Mouse (Mus musculus) heart, adult 11 months (tissue): ENCODE data around the gene Ttll11.

Source experiments
- DNase-seq: peaks from one replicate; pipeline ENCODE4 v3.0.0; 2022

Gene Ttll11

DNA sequence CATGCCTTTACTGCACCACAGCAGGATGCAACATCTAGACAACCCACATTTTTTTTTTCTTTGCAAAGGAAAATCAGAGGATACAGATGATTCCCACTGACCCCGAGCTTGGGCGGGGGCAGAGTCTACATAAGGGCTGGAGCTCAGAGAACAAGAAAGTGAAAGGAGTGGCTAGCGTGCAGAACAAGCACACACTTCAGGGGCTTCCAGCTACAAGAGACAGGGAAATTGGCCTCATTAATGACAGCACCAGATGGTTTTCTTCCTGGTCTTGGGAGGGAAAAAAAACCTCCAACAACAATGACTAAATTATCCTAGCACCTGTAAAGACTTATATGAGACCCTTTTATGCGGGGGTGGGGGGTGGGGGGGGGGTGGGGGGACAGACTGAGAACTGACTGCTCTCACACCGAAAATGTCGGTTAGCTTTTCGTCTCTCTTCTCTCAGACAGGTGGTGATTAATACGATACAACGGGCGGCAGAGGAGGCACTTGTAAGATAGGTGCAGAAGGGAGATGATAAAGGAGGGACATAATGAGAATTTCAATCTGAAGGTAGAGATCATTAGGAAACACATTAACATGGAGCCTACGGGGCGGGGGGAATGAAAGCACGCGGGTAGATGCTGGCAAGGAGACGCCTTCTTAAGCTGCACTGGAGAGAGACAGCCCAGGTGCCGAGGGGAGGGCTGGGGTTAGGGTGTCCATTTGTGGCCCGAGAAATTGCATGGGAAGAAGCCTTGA lies 128.1 kb downstream of the Ttll11 start:
- peak; percentile 95 for DNase-seq

DNA sequence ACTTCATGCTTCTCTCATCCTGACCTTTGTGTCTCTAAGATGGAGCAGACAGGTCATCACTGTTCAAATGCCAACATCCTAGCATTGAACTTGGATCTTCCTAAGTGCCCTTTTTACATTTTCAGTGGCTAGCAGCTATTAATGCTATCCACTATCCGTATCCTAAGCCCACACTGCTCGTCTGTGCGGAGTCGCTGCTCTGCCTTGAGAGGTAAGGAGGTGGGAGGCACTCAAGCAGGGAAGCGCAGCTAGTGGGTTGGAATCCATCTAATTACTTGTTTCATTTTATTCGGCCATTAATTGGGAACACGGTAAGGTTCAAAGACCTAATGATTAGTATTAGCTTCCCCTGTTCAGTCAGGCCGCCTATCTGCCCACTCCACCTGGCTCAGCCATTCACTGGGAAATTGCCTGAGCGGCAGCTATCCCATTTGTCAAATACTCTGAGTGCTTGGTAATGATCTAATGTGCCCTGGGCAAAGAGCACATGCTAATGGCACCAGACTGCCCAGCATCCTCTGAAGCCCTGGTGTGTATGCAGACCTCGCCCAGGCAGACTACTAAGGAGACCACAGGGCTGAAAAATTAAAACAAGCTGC lies 130.0 kb downstream of the Ttll11 start:
- no peak for DNase-seq

DNA sequence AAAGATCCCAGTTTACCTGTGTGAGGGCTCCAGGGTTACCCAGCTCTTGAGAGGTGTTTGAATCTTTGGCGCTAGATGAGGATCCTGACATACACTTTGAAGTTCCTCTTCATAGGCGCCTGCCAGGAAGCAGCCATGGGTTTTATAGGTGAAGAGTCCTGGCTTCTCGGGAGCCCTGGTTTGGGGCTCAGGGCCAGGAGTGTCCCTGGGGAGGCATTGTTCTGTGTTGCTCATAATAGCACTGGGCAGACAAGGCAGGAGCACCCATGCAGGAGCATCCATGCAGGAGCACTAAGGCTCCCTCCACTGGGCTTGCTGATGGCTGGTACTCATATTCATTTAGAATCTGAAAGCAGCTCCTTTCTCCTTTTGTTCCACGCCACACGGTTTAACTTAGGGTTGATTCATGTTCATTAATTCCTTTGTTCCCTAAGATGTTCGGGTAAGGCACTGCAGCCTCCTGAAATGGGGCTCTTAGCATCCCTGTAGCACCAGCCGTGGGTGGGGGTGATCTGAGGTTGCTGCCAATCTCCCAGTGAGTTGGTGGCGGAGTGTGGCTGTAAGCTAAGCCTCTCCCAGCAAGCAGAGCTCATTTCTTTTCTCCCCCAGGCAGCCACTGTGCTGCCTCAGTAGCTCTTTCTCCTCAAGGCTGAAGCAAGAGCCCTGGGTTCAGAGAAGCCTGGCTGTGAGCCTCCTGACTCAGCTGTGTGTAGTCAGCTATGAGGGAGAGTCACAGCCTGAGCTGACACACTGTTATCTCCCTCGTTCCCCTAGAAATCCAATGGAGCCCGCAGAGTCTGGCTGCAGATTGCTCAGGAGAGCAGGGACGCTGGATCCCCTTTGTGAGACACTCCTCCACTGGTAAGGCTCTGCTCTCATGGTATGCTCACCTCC lies 133.9 kb downstream of the Ttll11 start:
- peak; percentile 95 for DNase-seq

DNA sequence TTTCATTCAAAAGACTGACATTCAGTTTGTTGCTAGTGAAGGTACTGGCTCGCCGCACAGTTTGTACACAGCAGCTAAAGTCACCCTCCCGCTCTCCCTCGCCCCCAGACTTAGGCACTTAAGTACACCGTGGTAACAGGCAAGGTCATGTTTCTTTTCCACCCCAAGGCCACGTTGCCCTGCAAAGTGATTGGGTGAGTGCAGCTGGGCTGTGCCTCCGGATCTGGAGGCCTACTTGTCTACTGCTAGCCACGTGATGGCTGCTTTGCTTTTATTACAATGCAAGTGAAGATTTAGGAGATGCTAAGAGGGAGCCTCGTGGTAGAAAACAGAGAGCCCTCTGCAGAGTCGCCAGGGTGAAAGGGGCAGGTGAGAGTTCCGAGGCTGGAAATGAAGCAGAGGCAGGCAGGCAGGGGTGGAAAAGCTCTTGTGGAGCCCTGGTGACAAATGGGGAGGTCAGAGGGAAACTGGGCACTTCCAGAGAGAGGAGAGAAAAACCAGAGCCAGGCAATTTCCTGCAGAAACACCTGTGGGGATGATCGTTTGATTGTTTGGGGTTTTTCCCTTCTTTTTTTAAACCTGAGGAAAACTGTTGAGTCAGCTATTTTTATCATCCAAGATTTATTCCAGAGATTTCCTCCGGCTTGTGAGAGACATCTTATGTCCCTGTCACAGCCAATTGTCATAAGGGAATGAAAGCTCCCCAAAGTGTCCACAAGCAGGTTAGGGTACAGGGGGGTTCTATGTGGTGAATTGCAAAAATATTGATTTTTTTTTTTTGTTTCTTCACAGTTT lies 135.6 kb downstream of the Ttll11 start:
- DNase-seq, result no peak

DNA sequence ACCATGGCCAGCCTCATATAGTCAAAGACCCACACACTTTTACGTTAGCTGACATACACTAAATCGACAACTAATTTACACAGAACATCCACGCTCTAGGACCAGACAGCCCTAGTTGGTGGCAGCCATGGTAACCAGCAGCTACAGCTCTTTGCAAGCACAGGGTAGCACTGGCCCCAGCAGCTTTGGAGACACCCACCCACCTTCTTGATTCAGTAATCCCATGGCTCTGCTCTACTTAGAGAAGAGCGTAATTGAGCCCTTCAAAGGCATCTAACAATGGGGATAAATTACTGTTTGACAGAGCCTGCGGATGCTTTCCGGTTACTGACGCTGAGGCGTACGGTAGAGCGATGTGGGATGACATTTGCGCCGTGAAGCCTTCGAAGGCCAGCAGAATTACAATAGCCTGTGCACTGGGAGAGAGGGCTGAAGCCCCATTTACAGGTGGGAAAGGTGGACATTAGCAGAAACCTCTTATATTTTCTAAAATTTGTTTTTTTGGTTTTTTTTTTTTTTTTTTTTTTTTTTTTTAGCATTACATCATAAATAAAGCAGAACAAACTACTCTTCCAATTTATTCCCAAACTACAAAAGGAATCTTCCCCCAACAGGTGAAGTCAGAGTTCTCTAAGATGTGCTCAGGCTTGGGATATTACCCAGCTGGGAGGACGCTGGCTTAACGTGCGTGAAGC lies 136.8 kb downstream of the Ttll11 start:
- DNase-seq, result no peak

DNA sequence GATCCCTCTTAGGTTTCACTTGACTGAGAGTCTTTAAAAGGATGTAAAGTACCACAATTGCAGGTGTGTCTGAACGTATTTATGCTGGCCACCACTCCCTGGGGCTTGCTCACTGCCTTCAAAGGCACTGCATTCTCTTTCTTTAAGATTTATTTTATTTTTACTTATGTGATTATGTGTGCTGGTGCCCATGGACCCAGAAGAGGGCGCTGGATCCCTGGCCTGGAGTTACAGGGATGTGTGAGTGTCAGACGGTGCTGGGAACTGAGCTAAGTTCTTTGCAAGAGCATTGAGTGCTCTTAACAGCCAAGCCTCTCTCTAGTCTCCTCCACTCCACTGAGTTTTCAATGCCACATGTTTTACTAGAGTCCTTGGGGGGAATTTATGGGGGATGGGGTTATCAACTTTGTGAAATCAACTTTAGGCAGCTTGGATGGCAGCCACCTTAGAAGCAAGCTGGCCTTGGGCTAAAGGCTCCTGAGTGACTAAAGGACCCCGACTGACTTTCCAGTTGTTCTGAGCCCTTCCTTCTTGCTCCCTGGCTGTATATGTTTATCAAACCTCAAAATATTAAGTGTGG lies 137.8 kb downstream of the Ttll11 start:
- DNase-seq, result no peak

DNA sequence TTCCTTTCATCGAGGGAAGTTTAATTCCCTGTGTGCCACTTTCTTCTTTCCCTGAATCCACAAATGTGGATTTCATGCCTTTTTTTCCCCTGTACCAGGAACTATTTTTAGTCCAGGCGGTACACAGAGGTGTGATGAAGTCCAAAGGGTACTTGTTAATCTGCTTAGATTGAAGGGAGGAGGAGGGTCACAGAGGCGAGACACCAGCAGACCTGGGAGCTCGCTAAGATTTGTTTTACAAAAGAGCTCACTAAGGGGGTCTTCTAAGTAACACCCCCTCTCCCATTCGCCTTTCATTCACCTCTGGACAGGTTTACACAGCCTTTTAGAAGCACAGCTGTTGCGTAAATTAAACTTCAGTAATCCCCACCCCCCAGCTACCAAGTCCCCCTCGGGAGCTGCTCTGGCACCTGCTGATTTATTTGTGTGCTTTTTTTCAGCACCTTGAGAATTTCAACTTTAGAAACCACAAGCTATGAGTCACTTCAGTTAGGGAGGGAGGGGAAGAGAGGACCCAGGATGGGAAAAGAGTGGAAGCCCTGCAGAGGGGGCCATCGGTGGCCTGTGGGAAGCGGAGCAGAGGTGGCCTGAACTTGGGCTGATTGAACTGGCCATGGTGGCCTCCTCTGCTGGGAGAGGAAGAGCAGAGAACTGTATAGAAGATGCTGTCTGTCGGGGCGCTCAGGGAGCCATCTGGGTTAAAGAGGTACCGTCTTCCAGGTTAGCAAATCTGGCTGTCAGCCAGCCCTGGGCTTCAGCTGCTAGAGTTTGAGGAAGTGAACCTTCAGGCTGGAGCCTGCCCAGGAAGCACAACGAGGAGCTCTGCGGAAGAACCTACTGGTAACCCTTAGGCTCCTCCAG lies 138.5 kb downstream of the Ttll11 start:
- no peak for DNase-seq

DNA sequence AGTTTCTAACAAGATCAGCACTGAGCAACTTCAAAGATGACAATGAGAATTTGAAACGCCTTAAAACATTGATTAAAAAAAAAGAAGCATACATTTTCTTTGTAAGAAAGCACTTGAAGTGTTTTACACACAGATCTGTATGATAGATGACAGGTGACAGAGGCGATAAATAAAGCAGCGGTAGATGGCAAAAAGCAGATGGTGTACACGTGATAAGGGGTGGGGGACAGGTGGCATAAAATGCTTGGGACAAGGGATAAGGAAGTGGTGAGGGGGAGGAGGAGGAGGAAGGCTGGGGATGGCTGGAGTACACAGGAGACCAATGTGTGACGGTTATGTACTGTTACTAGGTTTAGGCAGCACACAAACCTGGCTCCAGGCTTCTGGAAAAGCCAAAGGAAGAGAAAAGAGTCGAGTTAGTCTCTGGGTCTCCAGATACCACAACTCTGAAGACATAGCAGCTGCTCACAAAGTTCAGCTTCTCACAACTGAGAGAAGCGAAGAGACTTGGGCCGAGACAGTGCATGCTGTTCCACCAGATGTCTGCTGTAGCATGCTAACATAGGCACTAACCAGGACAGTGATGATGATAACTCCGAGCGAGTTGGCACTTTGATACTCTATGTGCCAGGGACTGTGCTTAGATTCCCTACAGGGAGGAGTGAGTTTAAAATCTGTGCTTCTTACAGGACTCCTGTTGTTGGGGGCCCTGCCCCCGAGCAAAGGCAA lies 140.8 kb downstream of the Ttll11 start:
- no peak for DNase-seq

DNA sequence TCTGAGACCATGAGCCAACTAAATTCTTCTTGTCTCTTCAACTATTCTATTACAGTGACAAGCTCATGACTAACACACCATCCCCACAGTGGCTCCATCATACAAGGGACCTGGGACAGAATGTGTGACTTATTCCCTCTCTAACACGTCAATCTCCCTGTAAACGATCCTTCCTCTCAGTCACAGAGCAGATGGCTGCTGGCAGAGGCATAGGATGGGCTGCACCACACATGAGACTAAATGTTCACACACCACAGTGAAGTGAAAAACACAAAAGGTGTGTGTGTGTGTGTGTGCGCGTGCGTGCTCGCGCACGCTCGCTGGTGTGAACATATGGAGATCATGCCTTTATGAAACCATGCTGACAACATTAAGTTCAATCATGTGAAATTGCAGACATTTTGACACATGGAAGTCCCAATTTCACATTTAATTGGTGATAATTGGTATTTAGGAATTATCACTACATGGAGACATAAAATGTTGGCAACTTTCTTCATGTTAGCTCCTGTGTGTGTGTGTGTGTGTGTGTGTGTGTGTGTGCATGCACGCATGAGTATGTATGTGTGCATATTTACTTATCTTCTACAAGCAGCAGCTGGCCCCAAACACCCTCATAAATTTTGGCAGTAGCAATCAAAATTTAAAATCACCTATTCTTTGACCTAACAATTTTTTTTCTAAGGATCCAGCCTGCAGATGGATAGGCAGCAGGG lies 145.4 kb downstream of the Ttll11 start:
- DNase-seq, result no peak

DNA sequence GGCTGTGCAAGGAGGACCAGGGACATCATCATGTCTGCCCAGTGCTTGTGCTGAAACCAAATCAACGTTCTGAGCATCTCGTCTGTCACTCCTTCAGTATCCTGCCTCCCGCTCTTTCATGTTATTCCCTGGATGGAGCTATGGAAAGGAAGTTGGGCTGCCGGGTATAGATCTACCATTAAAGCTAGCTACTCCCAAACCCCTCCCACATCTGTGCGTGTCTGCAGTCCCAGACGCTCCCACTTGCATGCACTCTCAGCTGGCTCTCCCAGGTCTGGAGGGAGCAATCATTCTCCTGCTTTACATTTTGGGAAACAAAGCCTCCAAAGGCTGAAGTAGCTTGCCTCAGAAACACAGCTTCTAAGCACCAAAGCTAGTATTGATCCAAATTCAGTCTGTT lies 146.2 kb downstream of the Ttll11 start:
- no peak for DNase-seq

DNA sequence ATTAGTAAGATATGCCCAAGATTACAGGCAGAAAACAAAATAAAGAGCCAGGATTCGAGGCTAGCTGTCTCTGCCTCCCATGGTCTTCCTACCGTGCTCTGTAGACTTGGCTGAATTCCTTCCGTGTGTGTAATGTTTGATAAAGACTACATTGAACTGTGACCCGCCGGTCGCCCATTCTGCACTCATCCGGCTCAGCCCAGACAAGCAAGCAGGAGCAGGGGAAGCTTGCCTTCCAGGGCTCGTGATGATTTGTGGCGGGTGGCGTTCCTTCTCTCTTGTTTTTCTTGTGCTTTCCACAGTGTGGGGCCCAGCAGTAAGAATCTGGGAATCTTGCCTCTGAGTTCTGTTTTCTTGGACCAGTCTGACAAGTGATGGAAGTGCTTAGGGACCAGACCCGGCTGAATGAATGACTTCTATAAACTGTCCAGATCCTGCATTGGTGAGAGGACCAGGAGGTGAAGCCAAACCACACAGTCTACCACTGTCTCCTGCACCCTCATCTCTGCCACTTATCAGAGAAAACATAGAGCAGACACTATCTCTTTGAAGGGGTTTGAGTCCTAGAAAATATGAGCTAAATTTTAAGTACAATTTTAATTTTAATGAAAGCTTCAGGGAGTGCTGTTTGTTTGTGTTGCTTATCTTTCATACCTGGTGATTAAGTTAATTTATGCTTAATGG lies 146.8 kb downstream of the Ttll11 start:
- DNase-seq, result peak; percentile 96

DNA sequence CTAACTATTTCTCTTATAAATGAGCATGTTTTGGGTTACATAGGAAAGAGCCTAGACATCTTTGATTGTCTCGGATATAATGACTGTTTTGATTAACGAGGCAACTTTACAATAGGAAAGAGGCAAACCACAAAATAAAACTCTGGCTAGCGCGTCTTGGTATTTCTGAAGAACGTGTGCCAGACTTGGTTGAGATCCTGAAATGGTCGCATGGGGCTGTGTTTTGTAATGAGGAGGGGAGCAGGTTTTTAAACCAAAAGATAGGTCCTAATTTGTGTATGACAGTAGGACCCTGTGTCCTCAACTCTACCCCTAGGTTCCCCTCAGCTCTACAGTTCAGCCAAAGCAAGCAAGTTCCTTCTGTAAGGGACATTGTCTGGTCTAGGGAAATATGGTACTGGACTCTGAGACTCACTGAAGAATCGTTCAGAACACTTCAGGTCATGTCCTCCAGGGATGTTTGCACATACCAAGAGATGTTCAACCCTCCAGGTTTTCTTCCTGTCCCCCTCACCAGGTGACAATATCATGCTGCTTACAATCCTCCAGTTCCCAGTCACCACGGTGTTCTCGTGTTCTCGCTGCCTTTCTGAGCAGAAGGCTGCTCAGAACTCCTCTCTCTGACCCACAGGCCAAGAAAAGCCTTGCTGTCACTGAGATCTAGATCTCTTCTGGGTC lies 147.7 kb downstream of the Ttll11 start:
- no peak for DNase-seq

DNA sequence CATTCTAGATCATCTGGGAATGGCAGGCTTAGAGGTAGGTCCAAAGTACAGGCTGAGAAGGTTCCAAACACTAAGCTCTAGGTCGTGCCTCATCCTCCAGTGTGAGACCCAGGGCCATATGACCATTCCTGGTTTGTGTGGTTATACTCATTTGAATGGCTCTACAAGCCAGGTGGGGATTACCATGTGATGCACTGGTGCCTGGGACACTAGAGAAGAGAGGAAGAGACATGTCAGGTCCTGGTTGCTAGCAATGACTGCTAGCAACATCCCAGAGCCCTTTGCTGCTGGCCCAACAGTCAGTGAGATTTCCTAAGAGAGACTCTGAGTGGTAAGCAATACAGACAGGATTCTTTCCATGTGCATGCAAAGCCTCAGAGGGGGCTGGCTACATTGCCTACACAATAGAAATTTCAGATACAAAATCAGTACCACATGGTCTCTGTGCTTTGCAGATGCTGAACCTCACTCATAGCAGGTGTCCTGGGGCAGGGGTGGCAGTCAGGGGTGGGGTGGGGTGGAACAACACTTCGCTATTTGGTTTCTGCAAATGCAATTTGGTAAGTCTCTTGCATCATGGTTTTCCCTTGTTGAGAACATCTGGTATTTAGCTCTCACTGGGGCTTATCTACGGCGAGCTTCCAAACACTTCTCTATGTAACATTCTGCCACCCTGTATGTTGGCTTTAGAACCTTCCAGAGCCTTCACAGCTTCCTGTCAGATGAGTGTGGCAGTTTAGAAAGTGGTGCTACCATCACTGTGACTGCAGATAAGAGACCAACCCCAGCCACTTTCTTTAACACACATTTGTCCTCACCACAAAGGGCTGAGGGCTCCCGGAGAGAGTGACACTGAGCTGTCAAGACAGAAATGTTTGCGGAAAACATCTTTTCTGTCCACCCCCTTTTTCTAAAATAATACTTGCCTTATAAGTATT lies 148.5 kb downstream of the Ttll11 start:
- peak; percentile 90 for DNase-seq

DNA sequence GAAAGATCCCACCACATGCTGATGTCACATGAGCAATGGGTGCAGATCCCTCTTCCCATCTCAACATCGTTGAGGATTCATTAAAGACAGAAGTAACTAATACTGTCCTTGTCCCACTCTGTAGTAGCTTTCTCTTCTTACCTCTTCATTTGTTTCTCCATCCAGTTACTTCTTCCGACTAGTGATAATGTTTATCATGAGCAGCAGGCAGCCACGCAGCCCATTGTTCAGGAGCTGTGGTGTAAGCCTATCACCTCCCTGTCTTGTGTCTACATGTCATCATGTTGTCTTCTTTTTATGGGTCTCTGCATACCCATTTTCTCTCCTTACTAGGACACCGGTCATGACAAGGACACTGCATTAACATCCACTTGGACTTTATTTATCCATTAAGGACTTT lies 150.6 kb downstream of the Ttll11 start:
- no peak for DNase-seq

DNA sequence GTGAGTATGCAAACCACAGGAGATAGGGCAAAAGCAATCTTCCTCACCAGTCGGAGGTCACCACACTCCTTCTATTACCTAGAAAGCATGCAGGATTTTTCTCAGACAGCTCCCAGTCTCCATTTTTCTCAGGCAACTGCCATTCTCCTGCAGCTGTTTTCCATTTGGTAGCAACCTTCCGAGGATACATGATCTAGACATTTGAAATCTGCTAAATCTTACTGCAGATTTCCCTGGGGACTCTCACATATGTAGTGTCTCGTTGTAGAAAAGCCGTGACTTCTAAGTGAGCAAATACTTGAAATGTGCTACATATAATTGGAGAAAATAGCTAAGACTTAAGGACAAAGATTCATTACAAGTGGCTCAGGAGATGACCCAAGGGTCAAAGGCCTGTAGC lies 151.8 kb downstream of the Ttll11 start:
- no peak for DNase-seq

DNA sequence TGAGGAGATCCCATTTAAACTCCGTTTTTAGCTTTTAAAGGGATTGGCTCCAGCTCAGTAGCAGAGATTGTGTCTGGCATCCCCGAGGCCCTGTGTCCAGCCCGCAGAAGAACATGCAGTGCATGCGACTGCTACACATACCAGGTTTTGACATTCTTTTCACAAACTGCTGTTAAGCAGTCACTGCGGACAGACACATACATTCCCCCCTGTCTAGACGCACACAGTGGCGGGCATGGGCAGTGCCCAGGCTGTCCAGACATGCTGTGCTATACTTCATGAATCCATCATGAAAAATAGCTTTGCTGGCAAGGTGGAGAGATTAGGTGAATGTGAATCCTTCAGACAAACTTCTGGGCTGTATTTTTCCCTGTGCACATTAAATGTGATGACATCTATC lies 154.6 kb downstream of the Ttll11 start:
- no peak for DNase-seq

DNA sequence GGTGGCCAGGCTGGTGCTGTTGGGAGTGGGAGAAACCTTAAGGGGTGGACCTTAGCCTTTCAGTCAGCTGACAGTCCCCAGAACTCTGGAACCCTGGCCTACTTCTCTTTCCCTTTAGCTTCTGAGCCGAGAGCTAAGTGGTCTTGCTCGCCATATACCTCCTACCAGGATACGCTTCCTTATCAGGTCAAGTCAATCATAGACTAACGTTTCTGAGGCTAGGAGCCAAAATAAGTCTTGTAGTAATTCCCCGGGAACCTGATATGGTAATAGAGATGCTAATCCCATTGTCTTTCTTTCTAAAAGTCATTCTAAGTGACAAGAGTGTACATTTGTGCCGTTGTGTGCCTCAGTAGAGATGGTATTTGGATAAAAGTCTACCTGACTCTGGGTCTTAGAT lies 156.1 kb downstream of the Ttll11 start:
- no peak for DNase-seq
